Mouse (Mus musculus) layer of hippocampus, adult 2 months (tissue): Measurements from ENCODE around the gene Polr2c. TPM values are rescaled to one million over a fixed set of nuclear protein-coding genes. Genes with fewer than 3 reads are reported as not detected.
A peak's percentile ranks its signal among the peaks of the same experiment; 100 is the strongest.

ENCODE experiments used
- DNase-seq, 2 experiments: peaks; one replicate each; pipeline ENCODE4 v3.0.0; 2022; ENCODE audit warnings: low spot score in 2 of 2
- H3K27ac ChIP-seq: fragments of 200-600 bp; 2 replicates; pipeline ENCODE4 v1.8.1; 2022
- H3K4me3 ChIP-seq: fragments of 200-600 bp; 2 replicates; pipeline ENCODE4 v1.8.1; 2022; ENCODE audit warnings: mild to moderate bottlenecking
- CTCF ChIP-seq: fragments of 200-600 bp; conservative IDR thresholded peaks from 2 replicates; pipeline ENCODE4 v1.8.1; 2022; ENCODE audit warnings: antibody characterized with exemption, mild to moderate bottlenecking, moderate library complexity
- long read RNA-seq, 2 experiments: library from polyadenylated mRNA; stranded (forward); transcript quantifications; one replicate each; pipeline ENCODE4 v2.0.0; 2021; ENCODE audit warnings: borderline mapping rate in 2 of 2
- total RNA-seq, 2 experiments: library from RNA; stranded (reverse); gene quantifications; 2 replicates each; pipeline ENCODE4 v1.2.3; 2021

Polr2c gene
- total RNA-seq: 10 to 100 TPM; 69.1 to 71.4 TPM
- long read RNA-seq, experiment 1, transcript Polr2c-201 (9 exons, 1,580 nt): major isoform, 61 of 157 reads
- long read RNA-seq, experiment 1, partial matches to known transcripts: 1 of 157 reads
- long read RNA-seq, experiment 1, other reads (novel, unspliced or antisense): 95 of 157 reads
- long read RNA-seq, experiment 2, transcript Polr2c-201 (9 exons, 1,580 nt): major isoform, 90 of 177 reads
- long read RNA-seq, experiment 2, partial matches to known transcripts: 1 of 177 reads
- long read RNA-seq, experiment 2, other reads (novel, unspliced or antisense): 86 of 177 reads

GRCm38 (mm10) chr8:94857346-94858173, at the start of gene Polr2c:
TSS of gene Polr2c (plus strand) at chr8:94857450.
- TF ChIP-seq CTCF: peak; percentile 97
- peak; percentile 86 to 95 for DNase-seq
- Histone ChIP-seq H3K4me3 (peak within 1 kb of the TSS; percentile 75), H3K27ac (peak within 1 kb of the TSS; percentile 98)

- DNase-seq: no peak
- TF ChIP-seq CTCF: no peak
- Histone ChIP-seq H3K27ac (no peak overlapping the region), H3K4me3 (no peak overlapping the region)
Measured at GRCm38 (mm10) chr8:94807506-94807905, 49.7 kb upstream of the Polr2c start.

- no peak for DNase-seq
- no peak for TF ChIP-seq CTCF
- Histone ChIP-seq H3K4me3 (no peak overlapping the region), H3K27ac (no peak overlapping the region)
Measured at GRCm38 (mm10) chr8:94808372-94808771, 48.9 kb upstream of the Polr2c start.

GRCm38 (mm10) chr8:94810153-94810552, 47.1 kb upstream of the Polr2c start, which contains the start of gene Ccl17:
TSS of gene Ccl17 (plus strand) at chr8:94810453.
- TF ChIP-seq CTCF: no peak
- Histone ChIP-seq H3K27ac (peak within 1 kb of the TSS; percentile 70), H3K4me3 (no peak within 1 kb of the TSS)
- no peak for DNase-seq

GRCm38 (mm10) chr8:94810855-94811254, 46.4 kb upstream of the Polr2c start:
- H3K27ac ChIP-seq: peak overlapping the region; percentile 70; the same call in 1 of the 2 replicates

GRCm38 (mm10) chr8:94811654-94812053, 45.6 kb upstream of the Polr2c start:
- H3K27ac ChIP-seq: peak overlapping the region; percentile 70
- no peak for TF ChIP-seq CTCF
- no peak for DNase-seq
- H3K4me3 ChIP-seq: no peak overlapping the region

More at GRCm38 (mm10) chr8:94810855-94811254, 46.4 kb upstream of the Polr2c start:
- no peak for DNase-seq
- no peak for TF ChIP-seq CTCF
- H3K4me3 ChIP-seq: no peak overlapping the region

GRCm38 (mm10) chr8:94812645-94813098, 44.6 kb upstream of the Polr2c start:
- TF ChIP-seq CTCF: peak; percentile 86
- H3K4me3 ChIP-seq: no peak overlapping the region
- DNase-seq: peak; percentile 86 to 92
- H3K27ac ChIP-seq: peak overlapping the region; percentile 58

- no peak for DNase-seq
- TF ChIP-seq CTCF: peak; percentile 86
- no peak overlapping the region for H3K27ac ChIP-seq
- no peak overlapping the region for H3K4me3 ChIP-seq
Measured at GRCm38 (mm10) chr8:94814556-94814955, 42.7 kb upstream of the Polr2c start.

GRCm38 (mm10) chr8:94817933-94818332, 39.3 kb upstream of the Polr2c start:
- no peak for TF ChIP-seq CTCF
- DNase-seq: no peak
- Histone ChIP-seq H3K27ac (no peak overlapping the region), H3K4me3 (no peak overlapping the region)

GRCm38 (mm10) chr8:94819671-94820179, 37.5 kb upstream of the Polr2c start:
- no peak for DNase-seq
- Histone ChIP-seq H3K4me3 (no peak overlapping the region), H3K27ac (no peak overlapping the region)
- no peak for TF ChIP-seq CTCF

GRCm38 (mm10) chr8:94820553-94820952, 36.7 kb upstream of the Polr2c start:
- no peak for TF ChIP-seq CTCF
- DNase-seq: no peak
- Histone ChIP-seq H3K4me3 (no peak overlapping the region), H3K27ac (peak overlapping the region; percentile 72)

GRCm38 (mm10) chr8:94821381-94821780, 35.9 kb upstream of the Polr2c start:
- no peak for TF ChIP-seq CTCF
- DNase-seq: no peak
- H3K4me3 ChIP-seq: no peak overlapping the region
- peak overlapping the region; percentile 72 for H3K27ac ChIP-seq
